Mouse (Mus musculus) gastrocnemius, adult 2 months (tissue): ENCODE measurements around the gene Btk. TPM values are rescaled to one million over a fixed set of nuclear protein-coding genes. Genes with fewer than 3 reads are reported as not detected.

Experiments
- DNase-seq: peaks from one replicate; pipeline ENCODE4 v3.0.0; 2022
- H3K27ac ChIP-seq: fragments of 200-600 bp; 2 replicates; pipeline ENCODE4 v1.8.1; 2022; ENCODE audit warnings: mild to moderate bottlenecking
- H3K4me3 ChIP-seq: fragments of 200-600 bp; 2 replicates; pipeline ENCODE4 v1.8.1; 2022; ENCODE audit warnings: mild to moderate bottlenecking, moderate library complexity
- CTCF ChIP-seq: fragments of 200-600 bp; IDR thresholded peaks from 2 replicates; pipeline ENCODE4 v1.8.1; 2022; ENCODE audit warnings: antibody characterized with exemption, mild to moderate bottlenecking, moderate library complexity
- intact Hi-C: fragments of 180-260 bp; cut with DNase I; formaldehyde crosslinking; loops from one replicate; pipeline ENCODE4 v1.15.1; 2025
- total RNA-seq, 2 experiments: library from RNA; stranded (reverse); gene quantifications; 2 replicates each; pipeline ENCODE4 v1.2.3; 2021

The Btk gene
- total RNA-seq, 2 experiments from 2014 or later = 0.22 to 0.23 TPM

DNA sequence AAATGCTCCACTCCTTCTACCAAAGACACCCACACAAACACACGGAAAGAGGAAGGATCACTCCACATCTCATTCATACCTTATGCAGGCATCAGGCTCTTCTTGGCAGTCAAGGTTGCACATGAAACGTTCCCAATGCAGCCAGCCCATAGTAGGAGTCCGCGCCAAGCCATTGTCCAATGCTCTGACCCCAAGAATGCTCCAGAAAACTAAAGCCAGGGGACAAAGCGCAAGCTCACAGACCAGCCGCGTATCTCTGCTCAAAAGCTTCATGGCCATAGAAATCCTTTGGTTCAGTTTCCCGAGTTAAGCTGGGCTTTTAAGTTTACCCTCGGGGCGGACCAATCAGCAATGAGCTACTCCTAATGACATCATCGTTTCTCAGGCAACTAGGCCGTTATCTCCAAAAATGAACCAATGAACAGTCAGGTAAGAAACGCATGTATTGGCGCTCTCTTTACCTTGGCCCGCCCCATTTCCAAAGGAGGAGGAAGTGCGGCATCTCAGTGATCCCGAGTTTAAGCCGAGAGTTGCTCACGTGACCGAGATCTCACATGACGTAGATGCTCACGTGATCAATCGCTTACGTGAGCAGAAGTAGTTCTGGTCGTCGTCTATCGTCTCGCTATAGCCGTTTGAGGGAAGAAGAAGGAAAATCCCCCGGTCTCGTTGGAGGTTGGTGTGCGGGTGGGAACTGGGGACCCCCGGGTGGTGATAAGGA is 17.4 kb upstream of the Btk start, which contains the start of the genes Gla and Hnrnph2:
Gene Gla (minus strand): TSS at position 467 of the 721 bp plus-strand sequence.
Gene Hnrnph2 (plus strand): TSS at position 521 of the 721 bp plus-strand sequence.
- DNase-seq = peak; percentile 91
- H3K27ac ChIP-seq = peak within 1 kb of the TSS; percentile 97
- no peak for TF ChIP-seq CTCF
- peak within 1 kb of the TSS; percentile 75 for H3K4me3 ChIP-seq
- intact Hi-C loops = loop anchor here (2.0 to 10.0 kb wide), 3 partner anchors 16 to 314 kb away; partner anchors contain the start of gene Rpl36a

DNA sequence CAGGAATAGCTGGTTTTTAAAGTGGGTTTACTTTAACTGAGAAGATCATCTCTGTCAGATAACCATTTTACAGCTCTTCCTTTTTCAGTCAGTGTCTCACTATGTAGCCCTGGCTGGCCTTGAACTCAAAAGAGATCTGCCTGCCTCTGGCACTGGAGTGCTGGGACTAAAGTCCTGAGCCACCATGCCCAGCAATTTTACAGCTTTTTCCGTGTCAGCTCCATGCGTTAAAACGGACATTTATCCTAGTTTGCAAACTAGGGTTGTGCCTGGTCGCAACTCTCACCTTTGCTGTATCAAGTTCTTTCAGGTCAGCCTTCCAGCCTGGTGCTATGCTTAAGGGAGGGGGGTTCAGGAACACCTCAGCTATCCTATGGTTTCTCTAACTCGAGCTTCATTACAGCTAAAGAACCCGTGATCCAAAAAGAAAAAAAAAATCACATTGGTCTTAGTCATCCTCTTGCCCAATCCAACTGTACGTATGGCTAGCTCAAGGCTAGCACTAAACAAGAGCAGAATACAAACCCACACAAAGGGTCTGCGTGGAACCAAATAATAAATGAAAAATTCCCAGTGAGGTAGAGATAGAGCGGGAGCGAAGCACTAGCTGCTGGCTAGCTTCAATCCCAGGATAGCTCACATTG is 16.7 kb upstream of the Btk start:
- intact Hi-C loops = loop anchor here (2.0 to 10.0 kb wide), 3 partner anchors 15 to 315 kb away; partner anchors contain the start of gene Rpl36a
- DNase-seq = no peak
- H3K4me3 ChIP-seq = peak overlapping the region; percentile 75
- H3K27ac ChIP-seq = peak overlapping the region; percentile 97
- TF ChIP-seq CTCF = no peak

DNA sequence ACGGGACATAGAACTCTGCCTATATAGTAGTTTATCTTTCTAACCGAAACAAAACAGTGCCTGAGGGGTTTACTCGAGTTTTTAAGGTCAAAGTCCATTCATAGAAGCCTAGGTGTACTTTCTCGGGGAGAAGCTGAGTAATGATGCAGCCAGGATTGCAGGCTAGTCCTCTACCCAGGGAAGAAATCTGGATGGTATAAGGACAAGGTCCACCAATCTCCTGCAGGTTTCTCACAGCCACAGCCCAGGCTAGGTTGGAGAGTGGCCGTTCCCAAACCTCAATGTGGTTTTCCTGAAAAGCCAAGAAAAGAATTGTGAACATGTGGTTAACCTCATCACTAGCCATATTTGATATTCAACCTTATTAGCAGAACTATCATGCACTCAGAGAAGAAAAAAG is 6.5 kb upstream of the Btk start:
- Histone ChIP-seq H3K4me3 (no peak overlapping the region), H3K27ac (no peak overlapping the region)
- no peak for DNase-seq
- intact Hi-C loops = loop anchor here (5.0 to 10.0 kb wide), 2 partner anchors 48 to 415 kb away; partner anchors contain the start of genes Timm8a1 and Zmat1
- TF ChIP-seq CTCF = no peak

DNA sequence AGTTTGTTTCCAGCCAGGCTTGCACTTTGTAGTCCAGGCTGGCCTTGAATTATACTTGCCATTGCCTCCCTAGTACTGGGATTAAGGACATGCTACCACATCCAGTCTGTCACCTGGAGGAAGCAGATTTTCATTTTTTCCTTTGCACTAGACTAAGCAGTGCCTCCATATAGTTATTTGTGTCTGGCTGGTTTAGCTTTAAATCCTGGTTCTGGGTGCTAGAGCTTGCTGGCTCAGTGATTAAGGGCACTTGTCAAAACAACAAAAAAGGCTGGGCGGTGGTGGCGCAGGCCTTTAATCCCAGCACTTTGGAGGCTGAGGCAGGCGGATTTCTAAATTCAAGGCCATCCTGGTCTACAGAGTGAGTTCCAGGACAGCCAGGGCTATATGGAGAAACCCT is 5.6 kb upstream of the Btk start:
- intact Hi-C loops = loop anchor here (5.0 to 10.0 kb wide), 2 partner anchors 47 to 416 kb away; partner anchors contain the start of genes Timm8a1 and Zmat1
- Histone ChIP-seq H3K4me3 (no peak overlapping the region), H3K27ac (no peak overlapping the region)
- TF ChIP-seq CTCF = no peak
- DNase-seq = no peak

DNA sequence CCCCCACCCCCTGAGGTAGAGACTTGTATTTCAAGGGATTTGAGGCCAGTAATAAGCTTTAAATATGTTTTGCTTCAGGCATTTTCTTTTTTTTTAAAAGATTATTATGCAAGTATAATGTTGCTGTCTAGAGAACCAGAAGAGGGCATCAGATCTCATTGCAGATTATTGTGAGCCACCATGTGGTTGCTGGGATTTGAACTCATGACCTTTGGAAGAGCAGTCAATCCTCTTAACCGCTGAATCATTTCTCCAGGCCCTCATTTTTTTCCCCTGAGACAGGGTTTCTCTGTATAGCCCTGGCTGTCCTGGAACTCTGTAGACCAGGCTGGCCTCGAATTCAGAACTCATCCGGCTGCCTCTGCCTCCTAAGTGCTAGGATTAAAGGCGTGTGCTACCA is 4.9 kb upstream of the Btk start:
- Histone ChIP-seq H3K27ac (no peak overlapping the region), H3K4me3 (no peak overlapping the region)
- no peak for TF ChIP-seq CTCF
- intact Hi-C loops = loop anchor here (5.0 to 10.0 kb wide), 2 partner anchors 46 to 417 kb away; partner anchors contain the start of genes Timm8a1 and Zmat1
- DNase-seq = no peak

DNA sequence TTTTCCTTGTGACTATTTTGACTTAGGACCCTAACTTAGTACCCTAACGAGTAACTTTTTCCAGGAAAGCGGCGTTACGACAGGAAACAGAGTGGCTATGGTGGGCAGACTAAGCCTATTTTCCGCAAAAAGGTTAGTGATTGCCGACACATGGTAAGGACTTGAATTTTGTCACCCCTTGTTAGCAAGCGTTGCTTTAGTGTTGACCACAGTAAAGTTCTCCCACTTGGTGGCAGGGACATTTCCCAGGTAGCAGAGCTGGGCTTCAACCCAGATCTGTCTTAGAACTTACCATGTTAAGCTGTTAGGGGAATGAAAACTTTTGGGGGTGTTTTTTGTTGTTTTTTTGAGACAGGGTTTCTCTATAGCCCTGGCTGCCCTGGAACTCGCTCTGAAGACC is 3.1 kb upstream of the Btk start:
- Histone ChIP-seq H3K27ac (peak overlapping the region; percentile 75; the same call in 1 of the 2 replicates), H3K4me3 (peak overlapping the region; percentile 80)
- no peak for DNase-seq
- no peak for TF ChIP-seq CTCF
- intact Hi-C loops = loop anchor here (5.0 to 10.0 kb wide), 2 partner anchors 44 to 418 kb away; partner anchors contain the start of genes Timm8a1 and Zmat1

DNA sequence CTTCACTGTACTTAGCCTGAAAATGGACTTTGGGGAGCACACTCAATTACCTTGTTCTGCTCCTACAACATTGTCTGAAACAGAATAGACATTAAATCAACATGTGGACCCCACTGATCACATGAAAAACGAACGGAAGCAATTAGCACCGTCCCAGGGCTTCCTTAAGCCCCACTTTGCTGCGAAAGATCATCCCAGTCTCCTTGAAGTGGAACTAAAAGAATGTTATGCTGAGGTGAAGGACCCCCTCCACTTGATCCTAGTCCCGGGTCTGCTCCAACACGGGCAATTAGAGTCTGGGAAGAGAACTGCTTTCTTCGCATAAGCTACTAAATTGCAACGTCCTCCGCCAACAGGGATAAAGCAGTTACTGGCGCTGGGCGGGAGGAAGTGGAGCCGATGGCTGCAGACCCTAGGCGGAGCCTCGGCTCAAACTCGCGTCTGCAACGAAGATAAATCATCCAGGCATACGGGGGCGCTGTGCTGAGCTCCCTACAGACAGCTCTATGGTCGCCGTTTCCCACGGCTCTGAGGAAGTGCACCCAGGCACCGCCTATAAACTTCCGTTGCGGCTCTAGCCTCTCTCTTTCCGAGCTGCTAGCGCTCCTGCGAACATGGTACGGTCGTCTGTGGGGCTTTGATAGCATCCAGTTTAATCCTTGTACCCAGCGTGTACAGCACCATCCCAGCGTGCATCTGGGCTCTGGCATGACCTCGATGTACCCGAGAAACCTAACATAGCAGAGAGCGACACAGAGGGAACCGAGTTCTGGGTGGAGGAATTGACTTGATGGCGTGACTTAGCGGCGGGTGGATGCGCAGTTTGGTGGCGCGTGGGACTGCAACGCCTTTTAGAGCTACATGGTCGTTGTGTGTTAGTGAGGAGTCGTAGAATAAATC is 2.0 kb upstream of the Btk start, which contains the start of gene Rpl36a:
Gene Rpl36a (plus strand): TSS at position 552 of the 900 bp plus-strand sequence.
- H3K4me3 ChIP-seq = peak within 1 kb of the TSS; percentile 80
- intact Hi-C loops = loop anchor here (2.0 to 10.0 kb wide), 3 partner anchors 15 to 419 kb away; partner anchors contain the start of genes Gla, Hnrnph2, Timm8a1 and Zmat1
- peak; percentile 76 for TF ChIP-seq CTCF

DNA sequence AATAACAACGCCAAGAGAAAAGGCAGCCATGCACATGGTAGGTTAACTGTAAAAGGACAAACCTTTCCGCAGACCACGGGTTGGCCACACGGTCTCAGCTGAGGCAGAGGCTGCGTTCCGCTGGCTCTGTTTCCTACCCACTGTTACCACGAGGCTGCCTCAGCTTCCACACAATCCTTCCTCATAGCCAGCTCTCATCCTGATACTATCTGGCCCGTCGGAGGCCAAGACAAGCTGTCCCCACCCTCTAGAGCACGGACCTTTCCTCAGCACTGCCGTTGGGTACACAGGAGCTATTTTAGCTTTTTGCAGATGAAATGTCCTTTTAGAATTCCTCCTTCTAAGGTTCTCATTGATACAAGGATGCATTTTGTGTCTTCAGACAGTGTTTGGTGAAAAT is 1.1 kb downstream of the Btk start:
- H3K4me3 ChIP-seq = peak overlapping the region; percentile 30
- no peak for TF ChIP-seq CTCF
- intact Hi-C loops = loop anchor here (10.0 kb wide), 1 partner anchor 423 kb away; the partner anchor contains the start of gene Zmat1
- no peak overlapping the region for H3K27ac ChIP-seq
- no peak for DNase-seq

More for the DNA sequence above, 2.0 kb upstream of the Btk start, which contains the start of gene Rpl36a:
- peak within 1 kb of the TSS; percentile 75 for H3K27ac ChIP-seq
- DNase-seq = peak; percentile 90

DNA sequence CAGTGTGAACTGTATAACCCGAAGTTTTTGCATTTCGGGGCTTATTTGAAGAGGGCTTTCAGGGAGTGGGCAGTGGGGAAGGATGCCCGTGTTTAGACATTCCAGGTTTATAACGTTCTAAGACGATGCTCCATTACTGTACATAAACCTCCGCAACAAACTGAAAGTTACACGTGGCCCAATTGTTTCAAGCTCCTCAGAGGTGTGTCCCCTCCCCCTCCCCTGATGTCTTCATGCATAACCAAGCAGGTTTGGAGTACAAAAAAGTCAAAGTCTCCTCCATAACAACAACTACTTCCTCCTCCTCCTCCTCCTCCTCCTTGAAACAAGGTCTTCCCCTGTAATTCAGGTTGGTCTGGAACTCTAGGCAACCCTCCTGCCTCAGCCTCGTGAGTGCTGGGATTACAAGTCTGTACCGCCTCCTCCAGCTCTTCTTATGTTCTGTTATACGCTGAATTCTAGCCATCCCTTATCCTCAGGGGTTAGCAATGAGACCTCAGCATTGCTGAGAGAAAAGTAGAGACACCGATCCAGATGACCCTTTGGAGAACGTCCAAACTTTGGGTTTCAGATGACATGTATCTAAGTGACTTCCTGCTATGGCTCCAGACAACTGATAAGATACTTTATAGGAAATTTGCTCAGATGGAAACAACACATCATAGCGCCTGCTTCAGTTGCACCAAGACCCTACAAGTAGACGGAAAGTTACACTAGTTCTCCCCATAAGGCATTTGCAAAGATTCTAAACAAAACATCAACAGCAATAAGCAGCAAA is 2.7 kb downstream of the Btk start:
- no peak for TF ChIP-seq CTCF

DNA sequence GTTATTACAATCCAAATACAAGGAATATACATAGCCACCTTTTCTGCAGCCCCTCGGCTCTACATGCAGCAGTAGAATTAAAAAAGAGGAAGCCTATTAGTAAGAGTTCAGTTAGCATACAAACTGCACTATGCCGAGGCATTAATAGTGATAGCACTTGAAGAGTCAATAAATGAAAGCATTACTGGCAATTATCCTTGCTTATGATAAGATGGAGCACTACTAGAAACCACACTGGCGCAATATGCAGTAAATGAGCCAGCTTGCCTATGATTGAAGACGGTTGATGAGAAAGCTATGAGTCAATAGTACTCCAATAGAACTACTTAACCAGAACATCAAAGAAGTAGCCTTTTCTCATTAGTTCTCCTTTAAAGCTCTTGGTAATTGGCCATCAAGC is 5.5 kb downstream of the Btk start:
- intact Hi-C loops = no loop called here
- no peak overlapping the region for H3K27ac ChIP-seq
- no peak for DNase-seq
- TF ChIP-seq CTCF = no peak
- H3K4me3 ChIP-seq = no peak overlapping the region

More for the DNA sequence above, 2.7 kb downstream of the Btk start:
- no peak overlapping the region for H3K4me3 ChIP-seq
- intact Hi-C loops = loop anchor here (10.0 kb wide), 1 partner anchor 424 kb away; the partner anchor contains the start of gene Zmat1
- H3K27ac ChIP-seq = no peak overlapping the region
- DNase-seq = no peak
